Mouse (Mus musculus) neutrophil, adult 5-6 weeks (primary cell): ENCODE data around the gene Nat8. TPM values are rescaled to one million over a fixed set of nuclear protein-coding genes. Genes with fewer than 3 reads are reported as not detected.
"Not testable (repeated sequence)": the region's sequence is repeated elsewhere in the genome, so short reads cannot be mapped to it uniquely, and the experiment has no call there.

Experiments used
- ATAC-seq: fragments of 151-379, 151-347 bp; 2 replicates; pipeline ENCODE4 v1.8.0; 2017; ENCODE audit warnings: mild to moderate bottlenecking, moderate TSS enrichment; ENCODE audit not compliant: insufficient number of reproducible peaks, poor library complexity, low FRiP score, severe bottlenecking; ENCODE audit errors: extremely low read depth
- total RNA-seq: library from RNA; stranded (forward); fragments of 200-1000 nt; gene quantifications from 2 replicates; pipeline ENCODE4 v1.2.3, GENCODE M21; 2017

Gene Nat8
- total RNA-seq: not detected in 2 replicates

DNA sequence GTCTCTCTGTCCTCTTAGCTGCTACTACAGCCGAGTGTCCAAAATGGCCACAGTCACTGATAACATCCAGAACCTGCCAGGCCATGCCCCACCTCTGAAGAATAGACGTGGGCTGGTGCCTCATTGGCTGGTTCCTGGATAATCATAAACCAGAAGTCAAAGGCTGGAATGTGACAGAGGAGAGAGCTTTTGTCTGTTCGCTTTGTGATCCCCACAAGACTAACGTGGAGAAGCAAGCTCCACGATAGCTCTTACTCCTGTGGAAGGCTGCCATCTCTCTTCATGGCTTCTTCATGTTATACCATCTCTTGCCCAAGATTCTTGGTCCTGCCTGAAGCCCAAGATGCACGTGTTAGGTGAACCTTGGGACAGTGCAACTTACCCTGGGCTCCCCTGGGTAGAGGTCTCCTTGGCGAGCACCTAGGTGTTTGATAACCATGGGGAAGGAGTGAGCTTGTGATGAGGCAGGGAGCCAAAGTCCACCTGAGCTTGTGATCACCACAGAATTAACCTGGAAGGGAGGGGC, at the start of gene Nat8:
Nat8 (minus strand) TSS at position 287 of the 526 bp plus-strand sequence.
- no peak for ATAC-seq

DNA sequence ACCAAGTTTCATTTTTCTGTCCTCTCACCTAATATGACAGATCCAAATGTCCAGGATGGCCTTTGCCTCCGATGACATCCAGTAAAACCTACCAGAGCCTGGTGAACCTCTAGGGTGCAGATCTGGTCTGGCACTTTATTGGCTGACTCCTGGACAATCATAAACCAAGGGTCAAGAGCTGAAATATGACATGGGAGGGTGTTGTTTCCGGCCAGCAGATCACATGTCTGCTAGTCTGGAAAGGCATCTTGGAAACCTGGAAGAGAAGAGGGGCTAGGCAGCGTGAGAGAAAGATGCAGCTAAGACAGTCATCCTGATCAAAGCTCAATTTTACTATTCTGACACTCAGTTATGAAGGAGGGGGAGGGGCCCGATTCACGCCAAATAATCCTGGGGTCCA, 37.1 kb upstream of the Nat8 start, which contains the start of gene Nat8f2:
Nat8f2 (minus strand) TSS at position 153 of the 400 bp plus-strand sequence.
- ATAC-seq: not testable (repeated sequence)

DNA sequence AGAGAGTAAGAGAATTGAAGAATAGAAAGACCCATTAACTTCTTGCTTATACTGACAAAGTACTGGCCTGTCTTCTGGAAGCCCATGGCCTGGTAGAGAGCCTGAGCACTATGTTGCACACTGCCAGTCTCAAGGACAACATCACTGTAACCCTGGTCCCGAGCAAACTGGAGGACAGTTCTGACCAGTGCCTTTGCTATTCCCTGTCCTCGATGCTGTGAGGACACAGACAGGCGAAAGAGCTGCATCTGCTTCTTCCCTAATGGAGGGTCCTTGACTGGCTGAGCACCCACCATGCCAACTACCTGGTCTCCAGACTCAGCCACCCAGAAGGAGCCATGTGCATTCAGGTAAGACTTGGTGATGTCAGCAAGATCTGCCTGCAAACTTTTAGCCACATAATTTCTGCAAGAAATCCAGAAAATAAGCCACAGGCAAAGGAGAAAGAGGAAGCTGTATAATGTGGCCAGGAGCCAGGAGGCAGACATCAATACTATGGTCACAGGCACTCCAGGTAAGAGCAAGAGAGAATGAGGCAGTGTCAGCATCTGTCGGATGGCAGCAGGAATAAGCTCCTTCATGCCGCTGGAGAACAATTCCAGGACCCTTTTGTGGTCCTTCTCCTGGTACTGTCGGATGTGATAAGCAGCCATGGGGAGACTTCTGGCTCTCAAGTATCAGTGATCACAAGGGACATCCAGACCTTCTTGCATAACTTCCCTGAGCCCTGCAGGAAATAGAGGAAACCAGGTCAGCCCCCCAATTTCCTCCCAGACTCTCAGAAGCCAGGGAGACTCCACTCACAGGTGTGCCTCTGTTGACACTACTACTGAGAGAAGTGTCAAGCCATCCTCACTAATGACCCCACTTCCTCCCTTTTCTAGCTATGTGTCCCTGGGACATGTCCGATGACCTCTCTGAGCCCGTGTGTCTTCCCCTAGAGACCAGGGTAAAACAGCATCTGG, 36.1 kb upstream of the Nat8 start:
- ATAC-seq: no peak

DNA sequence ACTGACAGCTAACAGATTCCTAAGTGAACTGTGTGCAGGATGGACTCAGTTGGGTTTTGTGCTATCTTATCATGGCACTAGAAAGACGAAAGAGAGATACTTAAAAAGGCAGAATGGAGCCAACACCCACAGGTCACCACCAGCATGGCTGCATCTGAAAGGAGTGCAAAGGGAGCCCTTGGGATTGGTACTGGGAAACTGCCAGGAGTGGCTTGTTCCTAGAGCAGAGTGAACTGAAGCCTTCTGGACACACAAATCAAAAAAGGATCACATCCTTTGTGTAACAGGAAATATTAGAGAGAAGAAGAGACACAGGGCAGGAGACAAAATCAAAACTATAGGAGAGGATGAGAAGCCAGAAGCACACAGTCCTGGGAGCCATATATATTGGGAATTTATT, 35.1 kb upstream of the Nat8 start:
- not testable (repeated sequence) for ATAC-seq

DNA sequence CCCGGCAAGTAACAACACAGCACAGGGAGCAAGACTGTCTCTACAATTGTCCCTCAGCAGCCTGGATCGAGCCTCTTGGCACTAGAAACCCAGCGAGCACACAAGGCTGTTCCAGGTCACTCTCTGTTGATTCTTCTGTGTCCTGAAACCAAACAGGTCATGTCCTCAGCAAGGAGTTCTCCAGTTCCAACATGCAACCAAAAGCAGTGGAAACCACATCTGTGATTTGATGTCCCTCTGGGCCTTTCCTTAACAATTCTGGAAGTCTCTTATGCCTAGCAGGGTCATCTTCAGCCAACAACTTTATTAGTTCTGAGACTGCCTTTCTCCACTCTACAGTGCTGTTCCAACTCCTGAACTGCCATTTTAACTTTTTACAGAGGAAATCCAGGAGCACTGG, 34.3 kb upstream of the Nat8 start:
- ATAC-seq: not testable (repeated sequence)

DNA sequence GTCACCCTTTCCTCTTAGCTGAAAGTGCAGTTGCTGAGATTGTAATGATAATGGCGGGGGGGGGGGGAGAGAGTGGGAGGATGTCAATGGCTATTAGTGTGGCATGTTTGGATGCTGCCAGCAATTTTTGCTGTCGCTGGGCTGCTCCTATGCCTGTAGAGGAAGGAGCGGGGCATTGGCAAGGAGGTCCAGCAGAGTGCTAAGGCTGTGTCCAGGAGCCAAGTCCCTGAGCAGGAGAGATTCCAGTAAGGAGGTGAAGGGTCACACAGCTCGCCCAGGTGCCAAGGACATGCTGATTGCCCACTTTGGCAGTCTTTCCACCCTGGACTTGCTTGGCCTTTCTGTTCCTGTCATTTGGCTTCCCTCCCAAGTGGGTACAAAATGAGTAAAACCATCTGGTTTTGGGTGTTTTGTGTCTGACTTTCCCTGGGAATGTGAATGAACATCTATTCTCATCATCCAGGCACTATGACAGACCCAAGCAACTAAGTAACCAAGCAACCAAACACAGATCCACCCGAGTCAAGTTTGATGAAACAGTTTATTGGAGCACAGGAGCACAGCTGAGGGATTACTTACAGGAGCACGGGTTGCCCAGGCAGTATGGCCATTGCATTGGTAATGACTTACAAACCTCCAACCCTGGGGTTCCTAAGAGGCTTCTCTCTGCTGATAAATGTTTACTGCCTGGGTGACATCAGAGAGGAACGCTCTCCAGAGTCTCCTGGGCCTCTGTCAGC, 33.2 kb upstream of the Nat8 start:
- not testable (repeated sequence) for ATAC-seq

DNA sequence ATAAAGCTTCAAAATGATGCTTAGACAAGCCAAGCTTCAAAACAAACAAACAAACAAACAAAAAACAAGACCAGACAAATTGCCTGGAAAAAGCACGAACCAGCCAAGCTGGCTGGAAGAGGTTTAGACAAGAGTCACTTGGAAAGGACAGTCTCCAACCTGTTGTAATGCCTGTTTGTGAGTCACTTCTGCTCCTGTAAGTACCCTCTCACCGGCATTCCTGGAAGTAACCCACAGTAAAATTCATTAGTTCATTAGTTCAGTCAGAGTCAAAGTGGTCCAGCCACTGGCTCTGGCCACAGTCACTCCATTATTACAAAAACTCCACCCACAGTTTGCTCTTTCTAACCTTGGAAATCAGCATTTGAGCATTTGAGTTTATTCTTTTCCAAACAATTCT, 32.0 kb upstream of the Nat8 start:
- ATAC-seq: no peak

DNA sequence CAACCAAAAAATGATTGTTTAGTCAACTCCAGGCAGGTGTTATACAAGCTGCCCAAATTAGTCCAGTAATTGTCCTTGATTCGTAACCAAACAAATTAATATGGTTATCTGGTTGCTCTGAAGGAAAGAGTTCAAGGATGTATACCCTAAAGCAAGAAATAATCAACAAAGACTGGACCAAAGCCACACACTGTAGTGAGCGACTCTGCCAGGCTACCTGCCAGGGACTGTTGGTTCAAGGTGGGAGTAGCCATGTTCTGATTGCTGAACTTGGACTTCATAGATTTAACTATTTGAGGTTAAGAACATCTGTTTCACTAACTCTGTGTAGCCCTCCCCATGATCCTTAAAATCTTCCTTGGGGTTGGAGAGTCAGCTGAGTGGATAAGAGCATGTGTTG, 31.3 kb upstream of the Nat8 start:
- ATAC-seq: no peak

DNA sequence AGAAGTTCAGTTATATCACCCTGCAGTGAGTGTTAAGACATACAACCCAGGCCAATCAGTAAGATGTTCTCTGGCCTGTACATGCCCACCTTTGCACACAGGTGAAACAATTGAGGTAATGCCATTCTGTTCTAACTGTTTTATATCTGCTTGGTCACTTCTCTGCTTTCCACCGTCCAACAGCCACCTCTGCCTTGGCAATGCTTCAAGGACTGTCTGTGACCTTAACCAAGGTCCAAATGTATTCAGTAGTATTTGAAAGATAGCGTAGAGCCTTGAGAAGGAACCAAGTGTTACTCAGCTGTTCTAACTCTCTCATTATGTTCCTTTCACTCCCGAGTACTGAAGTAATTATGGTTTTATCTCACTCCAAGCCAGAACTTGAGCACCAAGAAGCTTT, 30.7 kb upstream of the Nat8 start:
- ATAC-seq: no peak

DNA sequence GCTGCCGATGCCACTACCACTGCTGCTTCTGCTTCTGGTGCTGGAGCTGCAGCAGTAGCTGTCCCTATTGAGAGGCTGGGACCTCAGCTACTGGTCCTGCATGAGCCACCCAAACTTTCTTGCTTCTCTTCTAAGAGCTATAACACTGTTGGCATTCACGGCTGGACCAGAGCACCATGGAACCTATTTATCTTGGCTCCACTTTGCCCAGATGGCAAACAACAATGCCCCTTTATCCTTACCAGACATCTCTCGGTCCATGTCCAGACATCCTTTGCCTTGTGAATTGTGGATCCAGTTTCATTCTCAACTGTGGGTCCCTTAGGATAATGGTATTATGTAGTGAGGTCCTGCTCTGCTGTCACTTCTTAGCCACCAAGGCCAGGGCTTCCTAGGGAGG, 29.4 kb upstream of the Nat8 start:
- no peak for ATAC-seq

DNA sequence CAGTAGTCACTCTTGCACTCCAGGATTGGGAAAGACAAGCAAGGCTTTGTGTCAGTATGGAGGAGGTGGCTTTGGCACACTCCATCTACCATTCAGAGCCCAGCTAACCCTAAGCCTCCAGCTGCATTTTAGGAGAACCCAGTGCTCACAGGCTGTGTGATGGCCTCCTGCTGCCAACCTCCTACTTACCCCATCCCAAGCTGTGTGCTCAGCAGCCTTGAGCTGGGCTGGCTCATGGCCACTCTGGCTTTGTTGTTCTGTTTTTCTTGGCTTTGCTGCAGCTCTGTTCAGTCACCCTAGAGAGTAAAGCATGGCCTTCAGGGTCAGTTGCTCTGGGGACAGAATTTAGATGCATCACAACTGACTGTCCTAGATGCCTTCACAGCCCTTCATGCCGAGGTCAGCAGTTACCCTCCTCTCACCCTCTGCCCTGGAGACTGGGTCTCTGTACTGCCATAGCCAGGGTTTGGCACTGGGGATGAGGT, 24.4 kb upstream of the Nat8 start:
- ATAC-seq: no peak

DNA sequence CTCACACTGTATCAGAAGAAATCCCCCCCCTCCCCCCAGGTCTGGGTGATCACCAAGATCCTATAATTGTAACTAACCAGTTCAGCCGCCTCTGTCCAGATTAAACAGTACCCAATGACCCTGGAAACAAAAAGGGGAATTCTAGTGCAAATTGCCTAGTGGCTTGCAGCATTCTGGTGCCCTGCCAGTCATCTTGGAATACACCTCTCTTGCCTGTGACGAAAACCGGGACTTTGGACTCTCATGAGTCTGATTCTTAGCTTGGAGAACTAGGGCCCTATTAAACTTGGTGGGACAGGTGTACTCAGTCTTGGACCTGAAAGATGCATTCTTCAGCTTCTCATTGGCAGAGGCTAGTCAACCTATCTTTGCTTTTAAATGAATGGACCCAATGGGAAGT, 21.6 kb upstream of the Nat8 start:
- ATAC-seq: no peak

DNA sequence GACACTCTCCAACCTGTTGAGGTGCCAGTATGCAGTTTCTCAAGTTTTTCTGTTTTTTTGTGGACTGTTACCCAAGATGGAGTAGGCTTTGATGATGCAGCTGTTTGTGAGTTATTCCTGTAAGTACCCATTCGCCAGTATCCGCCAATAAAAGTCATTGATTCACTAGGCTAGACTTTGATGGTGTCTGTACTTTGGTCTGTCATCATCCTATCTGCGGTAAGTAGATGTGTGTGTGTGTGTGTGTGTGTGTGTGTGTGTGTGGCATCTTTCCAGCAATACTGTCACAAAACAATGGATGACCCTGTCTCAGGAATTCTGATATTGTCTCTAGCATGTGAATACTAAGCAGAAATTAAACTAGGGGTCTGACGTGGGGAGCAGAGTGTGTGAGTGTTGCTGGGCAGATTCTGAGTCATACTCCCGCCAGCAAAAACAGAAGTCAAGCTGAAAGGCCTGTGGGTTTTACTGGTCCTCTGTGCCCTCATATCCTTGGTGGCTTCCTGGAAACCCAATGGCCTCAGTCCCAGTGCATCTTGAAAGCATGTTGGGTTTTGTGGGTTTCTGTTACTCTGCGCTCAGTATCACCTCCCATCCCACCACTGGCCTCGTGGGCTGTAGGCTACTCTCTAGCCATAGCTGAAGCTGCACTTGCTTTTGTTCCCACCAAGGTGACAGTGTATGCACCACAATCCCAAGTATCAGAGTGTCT, 19.3 kb upstream of the Nat8 start:
- no peak for ATAC-seq

DNA sequence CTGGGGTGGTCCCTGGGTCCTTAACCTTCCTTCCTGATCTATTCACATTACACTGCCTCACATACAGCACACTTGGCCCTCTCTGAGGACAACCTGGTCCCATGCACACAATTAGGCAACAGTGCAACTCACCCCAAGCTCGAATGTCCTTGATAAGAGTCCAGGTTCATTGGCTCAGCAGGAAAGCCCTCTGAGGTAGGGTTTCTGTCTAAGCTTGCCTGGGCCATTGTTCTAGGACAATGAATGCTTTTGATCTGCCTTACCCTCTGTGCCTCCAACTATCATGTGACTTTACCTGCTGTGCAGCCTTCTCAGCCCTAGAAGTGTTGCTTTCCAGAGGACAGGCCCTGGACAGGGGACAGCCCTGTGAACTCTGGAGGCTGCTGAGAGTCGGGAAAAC, 17.4 kb upstream of the Nat8 start:
- ATAC-seq: no peak

DNA sequence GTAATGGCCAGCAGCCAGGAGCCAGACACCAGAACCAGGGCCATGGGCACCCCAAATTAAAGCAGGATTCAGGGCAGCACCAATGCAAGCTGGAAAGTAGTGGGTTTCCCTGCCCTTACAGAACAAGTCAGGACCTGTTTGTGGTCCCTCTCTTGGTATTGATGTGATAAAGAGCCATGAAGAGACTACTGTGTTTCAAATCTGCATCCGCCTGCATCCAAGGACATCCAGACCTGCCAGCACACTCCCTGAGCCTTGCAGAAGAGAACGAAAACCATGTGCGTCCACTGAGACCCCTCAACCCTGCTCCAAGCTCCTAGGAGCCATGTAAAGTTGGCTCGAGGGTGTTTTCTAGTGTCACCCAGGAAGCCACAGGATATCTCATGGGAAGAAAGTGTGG, 16.3 kb upstream of the Nat8 start:
- no peak for ATAC-seq

DNA sequence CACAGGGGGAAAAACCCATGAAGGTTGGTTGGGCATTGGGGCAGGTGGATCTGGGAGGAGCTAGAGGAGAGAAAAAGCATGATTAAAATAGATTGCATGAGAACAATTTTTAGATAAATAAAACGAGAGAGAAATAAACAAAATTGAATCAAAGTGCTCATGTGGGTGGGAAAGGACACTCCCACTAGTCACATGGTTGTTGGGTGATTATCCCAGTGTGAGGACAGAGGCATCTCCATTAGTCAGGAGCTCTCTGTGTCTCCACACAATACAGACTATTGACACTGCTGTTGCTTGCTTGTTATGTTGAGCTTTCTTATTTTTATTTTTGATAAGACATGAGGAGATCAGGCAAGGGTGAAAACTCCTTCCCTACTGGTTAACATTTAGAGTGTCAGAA, 15.0 kb upstream of the Nat8 start:
- ATAC-seq: no peak

DNA sequence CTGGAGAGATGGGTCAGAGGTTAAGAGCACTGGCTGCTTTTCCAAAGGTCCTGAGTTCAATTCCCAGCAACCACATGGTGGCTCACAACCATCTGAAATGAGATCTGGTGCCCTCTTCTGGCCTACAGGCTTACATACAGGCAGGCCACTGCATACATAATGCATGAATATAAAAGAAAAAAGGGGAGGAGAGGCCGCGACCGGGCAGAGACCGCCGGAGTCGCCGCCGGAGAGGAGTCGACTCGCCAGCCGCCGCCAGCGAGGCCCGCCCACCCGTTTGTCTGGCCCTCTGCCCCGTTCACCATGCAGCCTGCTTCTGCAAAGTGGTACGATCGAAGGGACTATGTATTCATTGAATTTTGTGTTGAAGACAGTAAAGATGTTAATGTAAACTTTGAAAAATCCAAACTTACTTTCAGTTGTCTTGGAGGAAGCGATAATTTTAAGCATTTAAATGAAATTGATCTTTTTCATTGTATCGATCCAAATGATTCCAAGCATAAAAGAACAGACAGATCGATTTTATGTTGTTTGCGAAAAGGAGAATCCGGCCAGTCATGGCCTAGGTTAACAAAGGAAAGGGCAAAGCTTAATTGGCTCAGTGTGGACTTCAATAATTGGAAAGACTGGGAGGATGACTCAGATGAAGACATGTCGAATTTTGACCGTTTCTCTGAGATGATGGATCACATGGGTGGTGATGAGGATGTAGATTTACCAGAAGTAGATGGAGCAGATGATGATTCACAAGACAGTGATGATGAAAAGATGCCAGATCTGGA, 12.0 kb upstream of the Nat8 start:
- not testable (repeated sequence) for ATAC-seq

DNA sequence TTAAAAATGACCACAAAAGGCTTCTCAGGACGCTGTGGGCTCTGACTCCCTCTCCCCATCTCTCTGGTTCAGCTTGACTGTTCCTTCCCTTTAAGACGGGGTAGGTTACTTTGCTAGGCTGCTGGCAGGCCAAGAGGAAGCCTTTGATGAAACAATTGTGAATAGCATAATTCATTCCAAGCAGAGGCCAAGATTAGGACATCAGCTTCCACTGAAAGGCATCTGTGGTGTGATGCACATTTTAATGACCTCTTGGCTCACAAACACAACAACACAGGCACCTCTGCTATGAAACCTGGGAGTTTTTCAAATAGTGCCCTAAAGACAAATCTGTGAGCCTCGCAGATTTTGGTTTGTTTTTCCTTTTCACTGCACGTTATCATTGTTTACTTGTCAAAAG, 8.1 kb upstream of the Nat8 start:
- no peak for ATAC-seq
